Mouse (Mus musculus) layer of hippocampus, adult 18-20 months (tissue): ENCODE measurements at regions not wholly inside any gene's neighbourhood (a gene's known extent, or its start where the extent isn't known, plus 50 kb on each side); places are given as distances from the start of the nearest gene placed in this dataset.
"Not testable (repeated sequence)": the region's sequence is repeated elsewhere in the genome, so short reads cannot be mapped to it uniquely, and the experiment has no call there.

Experiments
- DNase-seq, 2 experiments: peaks; one replicate each; pipeline ENCODE4 v3.0.0; 2022; ENCODE audit warnings: low spot score in 2 of 2

GRCm38 (mm10) chr4:81621391-81622137 lies 178.9 kb upstream of the Mpdz start:
- no peak for DNase-seq

- DNase-seq = no peak
Measured at GRCm38 (mm10) chr4:81617191-81617590, 174.6 kb upstream of the Mpdz start.

DNA sequence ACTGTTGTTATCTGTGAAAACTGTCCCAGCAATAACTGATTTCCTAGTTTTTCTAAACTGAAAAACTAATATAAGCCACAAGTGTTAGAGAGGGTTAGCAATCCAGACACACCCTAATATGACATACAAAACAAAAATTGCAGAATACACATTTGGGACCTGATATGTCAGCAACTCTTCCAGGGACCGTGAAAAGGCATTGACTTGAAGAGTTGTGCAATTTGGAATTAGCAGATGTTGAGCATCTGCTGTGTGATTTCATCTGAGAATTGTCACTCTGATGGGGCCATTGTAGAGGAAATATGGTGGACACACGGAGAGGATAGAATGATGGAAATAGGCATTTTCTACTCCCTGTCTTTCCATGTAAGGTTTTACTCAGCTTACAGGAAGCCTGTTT lies 168.6 kb upstream of the Mpdz start:
- DNase-seq = no peak

GRCm38 (mm10) chr4:81600396-81600795 lies 157.8 kb upstream of the Mpdz start:
- no peak for DNase-seq

- DNase-seq = no peak
Measured at GRCm38 (mm10) chr4:81597390-81597789, 154.8 kb upstream of the Mpdz start.

DNA sequence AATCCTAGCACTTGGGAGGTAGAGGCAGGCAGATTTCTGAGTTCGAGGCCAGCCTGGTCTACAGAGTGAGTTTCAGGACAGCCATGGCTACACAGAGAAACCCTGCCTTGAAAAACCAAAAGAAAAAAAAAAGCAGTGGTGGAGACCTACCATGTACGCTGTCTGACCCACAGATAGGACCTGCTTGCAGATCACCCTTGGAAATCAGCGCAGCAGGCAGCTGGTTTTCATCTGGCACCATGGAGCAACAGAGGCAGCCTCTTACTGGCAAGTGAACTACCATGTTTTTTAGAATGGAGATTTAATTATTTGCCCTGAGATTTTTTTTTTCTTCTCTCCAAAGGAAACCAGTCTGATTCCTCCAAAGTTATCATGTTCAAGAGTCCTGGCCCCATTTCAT lies 150.8 kb upstream of the Mpdz start:
- not testable (repeated sequence) for DNase-seq

GRCm38 (mm10) chr4:81582546-81582945 lies 139.9 kb upstream of the Mpdz start:
- DNase-seq = peak in 1 of 2 experiments; percentile 45

GRCm38 (mm10) chr4:81580553-81580952 lies 137.9 kb upstream of the Mpdz start:
- peak in 1 of 2 experiments; percentile 35 for DNase-seq

GRCm38 (mm10) chr4:81579389-81580110 lies 136.9 kb upstream of the Mpdz start:
- peak in 1 of 2 experiments; percentile 24 for DNase-seq

GRCm38 (mm10) chr4:81578981-81579380 lies 136.4 kb upstream of the Mpdz start:
- peak in 1 of 2 experiments; percentile 55 for DNase-seq

- peak in 1 of 2 experiments; percentile 42 for DNase-seq
Measured at GRCm38 (mm10) chr4:81573771-81574170, 131.2 kb upstream of the Mpdz start.

DNA sequence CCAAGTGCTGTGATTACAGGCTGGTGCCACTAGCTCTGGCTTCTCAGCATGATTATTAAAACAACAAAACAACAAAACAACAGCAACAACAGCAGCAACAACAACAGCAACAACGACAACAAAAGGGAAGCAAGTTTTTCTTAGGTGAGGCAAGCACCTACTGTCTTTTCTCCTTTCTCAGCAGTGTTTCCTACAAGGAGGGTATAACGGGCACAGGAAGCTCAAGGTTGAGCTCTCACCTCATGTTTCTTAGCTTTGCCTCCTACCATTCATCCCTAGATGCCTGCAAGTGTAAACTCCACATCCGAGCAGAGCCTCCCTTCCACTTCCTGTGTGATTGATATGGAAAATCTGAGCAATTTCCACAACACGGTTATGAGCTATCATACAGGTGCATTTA lies 128.1 kb upstream of the Mpdz start:
- DNase-seq = no peak

GRCm38 (mm10) chr4:81569531-81569930 lies 126.9 kb upstream of the Mpdz start:
- DNase-seq = no peak

DNA sequence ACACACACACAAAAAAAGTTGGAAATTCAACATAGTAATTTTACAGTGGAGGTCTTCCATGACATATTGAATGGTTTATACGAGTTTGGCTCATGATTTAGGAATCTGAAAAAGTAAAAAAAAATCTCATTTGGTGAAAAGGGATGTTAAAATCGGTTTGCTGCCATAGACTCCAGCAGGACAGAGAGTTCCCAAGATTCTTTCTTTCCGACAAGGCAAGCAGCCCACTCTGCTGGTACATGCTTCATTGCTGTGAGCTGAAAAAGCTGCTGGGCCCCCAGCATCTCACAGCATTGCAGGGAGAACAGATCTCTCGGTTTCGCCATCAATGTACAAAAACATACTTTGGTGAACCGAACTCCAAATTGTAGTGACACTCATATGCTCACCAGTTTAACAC lies 125.8 kb upstream of the Mpdz start:
- peak in 1 of 2 experiments; percentile 44 for DNase-seq

GRCm38 (mm10) chr4:81567928-81568327 lies 125.3 kb upstream of the Mpdz start:
- peak; percentile 31 to 56 for DNase-seq

DNA sequence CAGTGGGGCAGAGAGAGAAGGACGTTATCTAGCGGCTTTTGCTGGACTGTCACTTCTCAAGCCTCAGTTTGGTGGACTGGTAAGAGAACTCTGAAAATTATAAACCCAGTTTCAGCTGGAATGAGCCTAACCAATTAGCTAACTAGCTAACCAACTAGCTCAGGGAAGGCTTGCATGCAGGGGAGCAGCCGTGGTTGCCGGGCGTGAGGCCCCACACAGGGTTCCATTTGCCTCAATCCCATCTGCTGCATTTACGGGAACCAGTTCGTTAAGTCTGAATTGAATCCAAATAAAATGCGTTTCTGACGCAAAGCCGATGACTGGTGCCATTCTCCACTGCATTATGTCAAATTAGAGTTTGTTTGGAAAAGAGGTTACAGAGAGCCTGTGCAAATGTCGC lies 123.9 kb upstream of the Mpdz start:
- DNase-seq = peak; percentile 52 to 75

DNA sequence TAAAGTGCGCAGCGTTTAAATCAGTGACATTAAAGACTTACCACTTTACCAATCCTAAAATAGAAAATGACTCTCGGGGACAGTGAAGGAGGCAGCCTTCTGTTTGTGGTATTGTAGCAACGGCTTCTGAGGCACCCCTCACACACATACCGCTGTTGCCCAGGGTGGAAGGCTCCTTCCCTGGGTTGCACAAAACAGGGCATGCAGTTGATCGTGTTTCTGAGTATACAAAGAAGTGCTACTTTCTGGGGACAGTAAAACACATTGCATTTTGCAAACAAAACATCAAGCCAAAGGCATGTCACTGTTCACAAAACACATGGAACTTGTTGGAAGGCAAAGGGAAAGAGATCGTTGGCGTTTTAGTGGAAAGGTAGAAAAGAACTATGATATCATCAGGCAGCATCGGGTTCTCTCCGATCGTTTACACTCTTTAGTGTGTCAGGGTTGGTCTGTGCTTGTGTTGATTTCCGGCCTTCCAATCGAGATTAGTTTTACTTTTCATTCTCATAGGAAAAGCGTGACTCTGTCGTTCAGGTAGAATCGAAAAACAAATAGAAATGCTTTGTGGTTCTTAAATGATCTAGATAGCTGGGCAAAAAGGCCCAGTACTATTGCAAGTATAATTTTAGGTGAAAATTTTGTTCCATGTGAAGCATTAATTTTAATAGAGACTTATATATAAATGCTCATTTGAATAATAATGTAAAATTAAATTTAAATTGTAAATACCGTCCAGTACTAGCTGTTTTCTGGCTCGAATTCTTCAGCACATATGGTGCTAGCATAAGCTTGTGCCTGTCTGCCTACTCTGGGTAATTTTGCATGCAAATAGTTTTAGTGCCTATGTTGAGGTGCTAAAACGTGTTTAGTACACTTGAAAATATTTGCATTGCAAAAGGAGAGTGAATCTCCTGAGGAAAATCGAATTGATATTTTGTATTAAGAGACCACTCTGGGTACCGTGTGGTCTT lies 123.1 kb upstream of the Mpdz start:
- peak; percentile 60 to 74 for DNase-seq

DNA sequence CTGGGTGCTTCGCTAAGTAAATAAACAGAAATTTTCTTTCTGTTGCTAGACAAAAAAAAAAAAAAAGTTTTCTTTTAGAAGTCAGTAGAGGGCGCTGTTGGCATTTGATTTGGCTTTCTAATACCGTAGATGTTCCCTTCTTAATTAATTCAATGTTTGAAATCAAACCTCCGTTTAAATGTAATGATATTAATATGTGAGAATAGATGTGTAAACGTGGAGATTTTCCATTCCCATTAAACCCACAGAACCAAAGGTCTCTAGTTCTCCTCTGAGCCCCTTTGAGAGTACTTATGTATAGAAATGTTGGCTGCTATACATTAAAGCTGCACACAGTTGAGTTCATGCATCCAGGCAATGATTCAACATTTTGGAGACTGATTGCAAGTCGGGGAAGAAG lies 121.8 kb upstream of the Mpdz start:
- no peak for DNase-seq

- peak in 1 of 2 experiments; percentile 63 for DNase-seq
Measured at GRCm38 (mm10) chr4:81563574-81563973, 121.0 kb upstream of the Mpdz start.

DNA sequence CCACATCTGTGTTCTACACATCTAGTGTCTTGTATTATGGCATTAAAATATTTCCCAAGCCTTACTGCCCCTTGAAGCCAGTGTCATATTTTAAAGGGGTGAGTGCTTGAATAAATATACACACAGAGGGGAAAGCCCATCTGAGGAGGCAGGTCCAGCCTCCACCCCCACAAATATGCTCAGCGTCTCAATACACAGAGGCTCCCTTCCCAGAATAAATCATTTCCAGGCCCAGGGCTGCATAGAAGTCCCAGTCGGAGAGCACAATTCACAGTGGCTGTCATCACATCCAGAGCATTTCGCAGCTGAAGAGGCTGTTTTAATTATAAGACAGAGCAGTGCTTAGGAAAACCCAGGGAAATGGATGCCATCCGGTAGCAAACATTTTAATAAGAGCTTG lies 118.8 kb upstream of the Mpdz start:
- no peak for DNase-seq

GRCm38 (mm10) chr4:81550816-81551215 lies 108.2 kb upstream of the Mpdz start:
- peak in 1 of 2 experiments; percentile 53 for DNase-seq
